Mouse (Mus musculus) activated CD4-positive, CD25-positive, alpha-beta regulatory T cell, adult 4 months (primary cell): Measurements from ENCODE around the gene Stpg3. TPM values are rescaled to one million over a fixed set of nuclear protein-coding genes. Genes with fewer than 3 reads are reported as not detected.

Experiments used
- ATAC-seq: one replicate; pipeline ENCODE4 v1.8.0; 2017
- polyA plus RNA-seq, 2 experiments: library from polyadenylated mRNA; unstranded; fragments of 100-300 nt; shearing (Covaris generic); gene quantifications; one replicate each; pipeline ENCODE4 v1.2.1; 2017

Gene Stpg3
- polyA plus RNA-seq, 2 experiments from 2014 or later: not detected

DNA sequence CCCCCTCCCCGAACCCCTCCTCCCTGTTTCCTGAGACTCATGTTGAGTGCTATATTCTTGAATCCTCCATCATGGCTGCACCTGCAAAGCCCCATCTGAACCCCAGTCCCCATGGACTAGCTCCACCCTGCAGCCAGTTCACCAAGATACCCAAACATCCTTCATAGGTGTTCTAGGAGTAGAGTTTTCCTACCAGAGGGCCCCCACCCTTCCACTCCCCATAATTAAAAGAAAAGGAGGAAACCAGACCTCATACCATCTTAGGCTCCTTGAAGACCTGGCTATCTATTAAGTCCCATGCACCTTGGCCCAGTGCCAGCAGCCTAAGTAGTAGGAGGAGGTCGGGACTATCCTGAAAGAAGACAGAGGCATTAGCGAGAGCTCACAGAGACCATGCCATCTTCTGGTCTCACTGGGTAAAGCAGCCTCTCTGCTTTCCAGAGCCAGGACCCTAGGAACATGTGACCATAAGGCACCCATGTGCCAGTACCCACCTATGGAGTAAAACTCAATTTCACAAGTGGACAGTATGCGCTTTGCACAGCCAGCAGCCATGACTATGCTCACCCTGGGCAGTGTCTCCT lies 10.7 kb downstream of the Stpg3 start:
- no peak for ATAC-seq

DNA sequence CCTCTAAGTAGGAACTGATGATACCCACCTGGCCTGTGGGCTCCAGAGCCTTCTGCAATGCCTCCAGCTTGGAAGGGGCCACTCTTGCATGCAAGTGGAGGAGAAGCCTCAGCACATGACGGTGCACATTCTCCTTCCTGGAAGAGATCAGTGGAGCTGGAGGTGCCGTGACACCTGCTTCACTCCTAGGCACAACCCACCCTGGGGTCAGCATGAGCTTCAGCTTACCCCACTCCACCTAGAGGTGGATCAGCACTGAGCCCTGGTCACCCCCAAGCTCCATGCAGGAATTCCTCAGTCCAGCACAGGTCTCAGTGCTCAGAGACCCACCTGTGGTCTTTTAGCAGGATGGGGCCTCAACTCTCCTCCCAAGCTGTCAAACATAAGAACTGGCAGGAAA lies 13.8 kb downstream of the Stpg3 start:
- no peak for ATAC-seq

DNA sequence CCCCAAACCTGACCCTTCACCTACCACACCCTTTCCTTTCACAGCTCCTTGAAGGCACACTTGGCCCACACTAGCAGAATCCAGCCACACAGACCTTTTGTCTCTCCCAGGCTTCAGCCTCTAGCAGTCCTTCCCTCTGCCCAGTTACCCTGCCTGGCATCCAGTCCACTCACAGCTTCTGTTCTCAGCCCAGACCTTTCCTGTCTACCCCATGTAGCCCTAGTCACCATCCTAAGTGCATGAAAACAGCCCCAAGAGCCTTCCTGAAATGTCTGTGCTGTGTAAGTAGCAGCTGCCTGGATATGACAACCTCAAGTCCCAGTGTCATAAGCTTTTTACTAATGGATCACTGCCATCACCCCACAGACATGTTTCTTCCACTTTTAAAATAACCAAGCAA lies 16.5 kb downstream of the Stpg3 start:
- ATAC-seq: no peak

DNA sequence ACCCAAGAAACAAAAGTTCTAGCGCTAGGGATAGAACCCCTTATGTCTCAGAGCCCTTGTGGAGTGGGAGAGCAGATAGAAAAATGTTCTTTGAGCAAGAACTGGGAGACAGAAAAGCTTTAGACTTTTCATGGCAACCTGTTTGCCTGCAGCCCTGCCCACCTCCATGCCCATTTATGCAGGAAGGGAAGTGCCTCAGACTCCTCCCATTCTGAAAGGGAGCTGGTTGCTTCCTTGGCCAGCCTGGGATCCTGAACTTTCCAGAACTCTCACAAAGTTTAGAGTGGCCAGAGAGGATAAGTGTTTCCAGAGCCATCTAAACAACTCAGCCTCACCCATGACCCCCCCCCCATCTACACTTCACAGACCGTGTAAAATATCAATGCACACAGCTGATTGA lies 17.2 kb downstream of the Stpg3 start:
- no peak for ATAC-seq

- ATAC-seq: peak; percentile 60
Observed at GRCm38 (mm10) chr2:25196172-25196954, 18.1 kb downstream of the Stpg3 start, which contains the start of gene Tor4a. TSS of gene Tor4a (minus strand) at chr2:25196886.

- peak; percentile 48 for ATAC-seq
Observed at GRCm38 (mm10) chr2:25195211-25196156, 19.0 kb downstream of the Stpg3 start.

- no peak for ATAC-seq
Observed at GRCm38 (mm10) chr2:25194486-25195171, 19.8 kb downstream of the Stpg3 start.

- no peak for ATAC-seq
Observed at GRCm38 (mm10) chr2:25194006-25194405, 20.4 kb downstream of the Stpg3 start.

DNA sequence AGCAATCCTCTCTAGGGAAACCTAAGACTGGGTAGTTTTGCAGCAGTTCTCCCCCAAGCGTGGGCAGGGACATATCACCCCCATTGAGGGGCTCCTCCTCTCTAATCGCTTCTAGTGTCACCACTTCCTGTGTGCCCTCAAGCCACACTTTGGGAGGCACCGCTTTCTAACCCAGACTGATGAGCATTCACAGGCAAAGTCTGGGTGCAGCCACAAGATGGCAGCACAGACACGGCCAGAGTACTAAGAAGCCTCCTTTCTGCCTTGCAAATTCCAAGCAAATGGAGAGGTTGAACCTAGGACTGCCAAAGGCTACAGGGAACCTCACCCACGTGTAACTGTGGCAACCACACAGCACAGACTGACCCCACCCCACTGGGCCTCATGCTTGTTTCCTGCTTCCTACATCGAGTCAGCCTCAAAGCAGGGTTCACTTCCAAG lies 21.1 kb downstream of the Stpg3 start:
- peak; percentile 67 for ATAC-seq

DNA sequence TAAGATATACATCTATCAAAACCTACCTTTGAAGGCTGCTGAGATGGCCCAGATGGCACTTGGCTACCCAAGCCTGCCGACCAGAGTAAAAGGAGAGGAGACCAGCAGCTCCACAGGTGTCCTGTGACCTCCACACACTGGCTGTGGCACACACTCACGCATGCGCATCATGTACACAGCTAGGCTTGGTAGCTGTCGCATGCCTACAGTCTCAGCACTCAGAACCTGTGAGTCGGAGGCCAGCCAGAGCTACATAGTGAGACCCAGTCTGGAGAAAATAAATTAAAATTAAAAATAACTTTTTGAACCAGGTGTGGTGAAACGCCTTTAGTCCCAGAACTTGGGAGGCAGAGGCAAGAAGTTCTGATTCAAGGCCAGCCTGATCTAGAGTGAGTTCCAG lies 26.6 kb downstream of the Stpg3 start:
- no peak for ATAC-seq

- no peak for ATAC-seq
Observed at GRCm38 (mm10) chr2:25186575-25186930, 27.9 kb downstream of the Stpg3 start.

- ATAC-seq: peak; percentile 47
Observed at GRCm38 (mm10) chr2:25185625-25186574, 28.5 kb downstream of the Stpg3 start.

DNA sequence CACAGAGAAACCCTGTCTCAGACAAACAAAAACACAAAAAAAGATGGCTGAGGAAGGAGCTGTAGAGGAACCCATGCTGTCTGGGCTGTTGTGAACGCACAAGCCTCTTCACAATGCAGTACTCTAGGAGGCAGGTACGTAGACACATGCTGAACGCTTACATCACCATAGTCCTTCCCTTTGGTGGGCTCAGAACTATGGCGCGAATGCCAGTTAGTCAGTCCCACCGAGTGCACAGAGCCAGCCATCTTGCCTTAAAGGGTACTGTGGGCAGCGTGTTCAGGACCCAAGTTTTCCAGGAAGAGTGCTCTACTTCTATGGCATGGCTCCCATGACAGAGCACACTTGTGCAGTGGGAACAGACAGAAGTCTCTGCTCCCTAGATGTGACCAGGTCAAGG lies 29.9 kb downstream of the Stpg3 start:
- ATAC-seq: no peak

DNA sequence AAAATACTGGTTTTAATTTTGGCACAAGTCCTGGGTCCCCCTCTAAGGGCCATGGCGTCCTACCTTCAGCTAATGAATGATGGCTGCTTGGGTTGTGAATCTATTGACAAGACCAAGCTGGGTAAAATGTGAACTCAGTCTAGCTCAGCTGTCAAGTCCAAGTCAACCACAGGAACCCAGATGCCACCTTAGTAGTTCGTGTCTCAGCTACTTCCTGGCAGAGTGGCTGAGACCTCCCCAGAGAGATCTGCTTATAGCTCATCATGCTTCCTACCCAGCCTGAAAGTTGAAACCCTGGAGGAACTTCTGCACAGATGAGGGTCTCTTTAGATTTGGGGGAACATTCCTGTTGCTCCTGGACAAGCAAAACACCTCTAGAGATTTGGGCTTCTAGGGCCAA lies 31.1 kb downstream of the Stpg3 start:
- no peak for ATAC-seq

DNA sequence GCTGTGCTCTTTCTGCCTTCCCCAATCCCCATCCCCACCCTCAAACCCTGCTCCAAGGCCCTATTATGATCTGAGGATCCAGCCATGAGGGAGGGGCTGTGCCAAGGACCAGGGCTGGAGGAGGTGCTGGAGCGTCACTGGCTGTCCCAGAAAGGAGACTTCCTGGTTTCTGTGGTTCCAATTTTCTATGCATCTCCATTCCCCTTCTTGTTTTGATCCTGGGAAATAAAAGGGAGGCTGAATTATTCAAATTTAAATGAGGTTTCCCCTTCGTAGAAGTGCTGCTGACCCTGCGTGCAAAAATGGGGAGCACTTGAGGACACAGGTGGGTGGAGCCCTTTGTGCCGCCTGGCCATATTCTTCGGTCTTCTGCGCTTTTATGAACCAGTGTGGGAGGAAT lies 31.8 kb downstream of the Stpg3 start:
- ATAC-seq: no peak

DNA sequence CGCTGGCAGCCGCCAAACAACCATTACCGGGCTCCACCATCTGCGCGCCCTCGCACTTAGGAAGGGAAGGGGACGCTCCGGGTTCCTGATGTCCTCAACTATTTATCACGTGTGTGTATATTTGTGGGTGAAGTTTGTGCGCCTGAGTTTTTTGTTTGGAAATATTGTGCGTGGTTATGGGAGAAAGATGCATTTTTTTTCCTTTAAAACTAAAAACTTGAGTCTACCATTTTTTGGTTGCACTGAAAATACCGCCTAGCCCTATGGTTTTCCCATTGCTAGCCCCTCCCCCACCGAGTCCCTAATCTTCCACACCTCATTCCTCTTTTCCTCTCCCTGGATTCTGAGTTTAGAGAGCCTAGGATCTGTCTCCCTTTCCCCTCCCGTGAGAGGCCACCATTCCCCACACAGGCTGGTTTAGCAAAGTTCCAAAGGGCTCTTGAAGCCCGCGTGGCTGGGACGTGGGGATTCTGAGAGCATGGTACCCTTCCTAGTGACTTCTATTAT lies 32.5 kb downstream of the Stpg3 start:
- ATAC-seq: peak; percentile 2

GRCm38 (mm10) chr2:25180973-25181890 lies 33.2 kb downstream of the Stpg3 start:
- peak; percentile 38 for ATAC-seq

DNA sequence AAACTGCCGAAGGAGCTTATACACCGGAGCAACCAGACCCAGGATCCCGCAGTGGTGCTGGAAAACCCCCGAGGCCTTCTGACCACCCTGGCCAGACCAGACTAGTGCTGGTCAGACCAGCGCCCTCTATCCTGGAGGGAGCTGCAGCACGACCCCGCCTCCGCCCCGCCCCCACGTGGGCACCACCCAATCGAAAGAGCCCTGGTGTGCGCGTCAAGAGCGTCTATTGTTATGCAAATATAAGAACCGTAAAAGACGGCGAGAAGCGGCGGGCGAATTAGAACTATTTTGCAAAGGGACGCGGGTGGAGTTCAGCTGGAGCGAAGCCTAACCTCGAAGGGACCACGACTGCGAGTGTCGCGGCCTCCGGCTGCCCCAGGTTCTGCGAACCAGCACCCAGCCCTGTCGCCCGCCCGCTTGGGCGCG lies 33.9 kb downstream of the Stpg3 start, which contains the start of gene Nrarp:
Gene Nrarp (plus strand): TSS at position 281 of the 426 bp plus-strand sequence.
- ATAC-seq: peak; percentile 78

DNA sequence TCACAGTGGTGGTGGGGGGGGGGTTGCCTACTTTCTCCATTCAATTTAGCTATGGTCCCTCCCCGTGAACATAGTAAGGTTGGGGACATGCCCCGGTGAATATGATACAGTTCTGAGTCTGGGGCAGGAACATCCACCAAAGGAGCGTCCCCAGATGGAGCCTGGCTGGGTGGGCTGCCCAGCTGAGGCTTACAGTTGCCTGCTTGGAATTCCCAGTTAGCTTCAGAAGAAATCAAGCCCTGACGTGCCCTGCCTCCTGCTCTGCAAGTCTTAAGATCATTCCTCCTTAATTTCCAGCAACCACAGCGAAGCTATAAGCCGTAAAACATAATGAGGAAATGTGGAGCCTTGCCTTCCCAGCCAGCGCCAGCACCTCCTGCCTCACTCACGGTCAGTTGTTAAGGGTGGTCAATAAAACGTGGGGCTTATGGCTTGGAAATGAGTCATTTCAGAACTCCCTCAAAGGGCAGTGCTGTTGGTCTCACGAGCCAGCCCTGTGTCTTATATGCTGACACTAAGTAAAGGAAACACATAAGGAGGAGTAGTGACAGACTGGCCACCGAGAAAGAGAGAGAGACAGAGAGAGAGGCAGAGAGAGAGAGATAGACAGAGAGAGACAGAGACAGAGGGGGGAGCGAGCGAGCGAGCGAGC lies 34.7 kb downstream of the Stpg3 start:
- no peak for ATAC-seq
